Mouse (Mus musculus): ENCODE measurements around the gene Rcc2.

Gene Rcc2

GRCm38 (mm10) chr4:140711360-140711759, 11.0 kb downstream of the Rcc2 start:
- DNase-seq: no peak

- peak; percentile 97 for DNase-seq
These were observed 13.4 kb downstream of the Rcc2 start for GRCm38 (mm10) chr4:140713480-140714365.

GRCm38 (mm10) chr4:140714586-140714985, 14.2 kb downstream of the Rcc2 start:
- DNase-seq: no peak

GRCm38 (mm10) chr4:140716994-140717393, 16.7 kb downstream of the Rcc2 start:
- no peak for DNase-seq

- no peak for DNase-seq
These were observed 18.1 kb downstream of the Rcc2 start for GRCm38 (mm10) chr4:140718436-140718835.

- no peak for DNase-seq
These were observed 19.8 kb downstream of the Rcc2 start for GRCm38 (mm10) chr4:140720091-140720490.

- no peak for DNase-seq
These were observed 21.7 kb downstream of the Rcc2 start for GRCm38 (mm10) chr4:140721968-140722490.

GRCm38 (mm10) chr4:140722710-140723109, 22.4 kb downstream of the Rcc2 start:
- no peak for DNase-seq

- DNase-seq: no peak
These were observed 22.9 kb downstream of the Rcc2 start for GRCm38 (mm10) chr4:140723192-140723591.

- DNase-seq: no peak
These were observed 23.5 kb downstream of the Rcc2 start for GRCm38 (mm10) chr4:140723801-140724200.

GRCm38 (mm10) chr4:140724739-140725138, 24.4 kb downstream of the Rcc2 start:
- no peak for DNase-seq

GRCm38 (mm10) chr4:140726907-140727306, 26.6 kb downstream of the Rcc2 start:
- DNase-seq: no peak

- no peak for DNase-seq
These were observed 31.3 kb downstream of the Rcc2 start for GRCm38 (mm10) chr4:140731654-140732053.

- DNase-seq: no peak
These were observed 32.5 kb downstream of the Rcc2 start for GRCm38 (mm10) chr4:140732871-140733270.

GRCm38 (mm10) chr4:140740655-140741054, 40.3 kb downstream of the Rcc2 start:
- DNase-seq: no peak

- DNase-seq: no peak
These were observed 41.1 kb downstream of the Rcc2 start for GRCm38 (mm10) chr4:140741401-140741800.

GRCm38 (mm10) chr4:140742543-140742942, 42.2 kb downstream of the Rcc2 start, which contains the start of gene Padi6:
Padi6 (minus strand) TSS chr4:140742643.
- DNase-seq: no peak

GRCm38 (mm10) chr4:140743086-140743485, 42.7 kb downstream of the Rcc2 start:
- no peak for DNase-seq

GRCm38 (mm10) chr4:140744654-140745053, 44.3 kb downstream of the Rcc2 start:
- DNase-seq: peak; percentile 20

- no peak for DNase-seq
These were observed 47.6 kb downstream of the Rcc2 start for GRCm38 (mm10) chr4:140747978-140748377.

- no peak for DNase-seq
These were observed 50.0 kb downstream of the Rcc2 start for GRCm38 (mm10) chr4:140750328-140750727.

GRCm38 (mm10) chr4:140753366-140753765, 53.0 kb downstream of the Rcc2 start:
- no peak for DNase-seq

GRCm38 (mm10) chr4:140755811-140756210, 55.5 kb downstream of the Rcc2 start:
- DNase-seq: no peak

- DNase-seq: no peak
These were observed 61.3 kb downstream of the Rcc2 start for GRCm38 (mm10) chr4:140761601-140762000.

Measured in cerebellum, adult 11-12 months (tissue).